Mouse (Mus musculus): ENCODE results near the gene Adh7.

DNA sequence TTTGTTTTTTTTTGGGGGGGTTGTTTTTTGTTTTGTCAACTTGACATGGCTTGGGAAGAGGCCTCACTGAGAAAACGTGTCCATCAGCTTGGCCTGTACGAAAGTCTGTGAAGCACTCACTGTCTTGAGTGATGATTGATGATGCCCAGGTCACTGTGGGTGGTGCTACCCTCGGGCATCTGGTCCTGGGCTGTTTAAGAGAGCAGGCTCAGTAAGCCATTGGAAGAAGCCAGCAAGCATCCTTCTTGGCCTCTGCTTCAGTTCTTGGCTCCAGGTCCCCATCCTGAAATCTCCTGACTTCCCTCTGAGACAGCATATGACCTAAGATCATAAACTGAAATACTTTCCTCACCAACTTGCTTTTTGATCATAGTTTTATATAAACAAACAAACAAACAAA, 37.8 kb downstream of the Adh7 start:
- TF ChIP-seq GATA1 (IDR thresholded peaks at IDR 0.05; ENCODE audit: borderline replicate concordance, low read length) (no peak), FLI1 (IDR thresholded peaks at IDR 0.05; ENCODE audit: low read length) (no peak)

All from megakaryocyte, embryonic 14.5 days (primary cell).